Mouse (Mus musculus) 3134 (cell line): ENCODE results near the gene Xylt1.

ENCODE experiments used
- DNase-seq: peaks from one replicate; pipeline ENCODE4 v3.0.0-alpha.2; 2011; ENCODE audit warnings: low spot score; ENCODE audit not compliant: insufficient read length; ENCODE audit errors: extremely low read depth

Xylt1 gene

GRCm38 (mm10) chr7:117503714-117504113, 122.9 kb downstream of the Xylt1 start:
- no peak for DNase-seq

- DNase-seq, result no peak
Observed at GRCm38 (mm10) chr7:117505791-117506190, 125.0 kb downstream of the Xylt1 start.

GRCm38 (mm10) chr7:117507351-117507750, 126.6 kb downstream of the Xylt1 start:
- DNase-seq, result no peak

GRCm38 (mm10) chr7:117508090-117508489, 127.3 kb downstream of the Xylt1 start:
- DNase-seq, result no peak

- no peak for DNase-seq
Observed at GRCm38 (mm10) chr7:117510113-117510512, 129.3 kb downstream of the Xylt1 start.

- DNase-seq, result no peak
Observed at GRCm38 (mm10) chr7:117512301-117512700, 131.5 kb downstream of the Xylt1 start.

- DNase-seq, result no peak
Observed at GRCm38 (mm10) chr7:117515794-117516193, 135.0 kb downstream of the Xylt1 start.

- DNase-seq, result no peak
Observed at GRCm38 (mm10) chr7:117516896-117517295, 136.1 kb downstream of the Xylt1 start.

GRCm38 (mm10) chr7:117521369-117521768, 140.6 kb downstream of the Xylt1 start:
- no peak for DNase-seq

GRCm38 (mm10) chr7:117522092-117522635, 141.4 kb downstream of the Xylt1 start:
- no peak for DNase-seq

GRCm38 (mm10) chr7:117524430-117525214, 143.8 kb downstream of the Xylt1 start:
- no peak for DNase-seq

GRCm38 (mm10) chr7:117525678-117526077, 144.9 kb downstream of the Xylt1 start:
- no peak for DNase-seq

GRCm38 (mm10) chr7:117526570-117526969, 145.8 kb downstream of the Xylt1 start:
- no peak for DNase-seq

GRCm38 (mm10) chr7:117529787-117530655, 149.2 kb downstream of the Xylt1 start:
- no peak for DNase-seq

- no peak for DNase-seq
Observed at GRCm38 (mm10) chr7:117532651-117533050, 151.9 kb downstream of the Xylt1 start.

GRCm38 (mm10) chr7:117533164-117533563, 152.4 kb downstream of the Xylt1 start:
- DNase-seq, result no peak

GRCm38 (mm10) chr7:117539931-117540330, 159.2 kb downstream of the Xylt1 start:
- DNase-seq, result no peak

GRCm38 (mm10) chr7:117540413-117540812, 159.6 kb downstream of the Xylt1 start:
- DNase-seq, result no peak

- DNase-seq, result no peak
Observed at GRCm38 (mm10) chr7:117541056-117541455, 160.3 kb downstream of the Xylt1 start.

GRCm38 (mm10) chr7:117541681-117542080, 160.9 kb downstream of the Xylt1 start:
- DNase-seq, result no peak

- no peak for DNase-seq
Observed at GRCm38 (mm10) chr7:117543041-117543440, 162.3 kb downstream of the Xylt1 start.
